Mouse (Mus musculus): ENCODE results near the gene Cyp2ab1. TPM values are rescaled to one million over a fixed set of nuclear protein-coding genes. Genes with fewer than 3 reads are reported as not detected.
A peak's percentile ranks its signal among the peaks of the same experiment; 100 is the strongest.

Gene Cyp2ab1
- polyA plus RNA-seq, 1 experiment from 2014 or later, result not detected

DNA sequence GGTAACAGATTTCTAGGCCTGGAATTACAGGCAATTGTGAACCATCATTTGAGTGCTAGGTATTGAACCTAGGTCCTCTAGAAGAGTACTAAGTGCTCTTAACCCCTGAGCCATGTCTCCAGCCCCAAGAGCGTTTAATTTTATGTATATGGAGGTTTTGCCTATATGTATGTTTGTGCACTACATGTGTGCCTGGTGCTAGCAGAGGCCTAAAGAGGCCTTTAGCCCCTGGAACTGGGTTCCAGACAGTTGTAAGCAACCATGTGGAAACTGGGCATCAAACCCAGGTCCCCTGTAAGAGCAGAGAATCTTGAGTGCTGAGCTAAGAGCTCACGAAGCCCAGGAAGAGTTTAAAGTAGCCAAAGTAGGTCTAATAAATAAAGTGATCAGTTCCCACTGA lies 25.1 kb downstream of the Cyp2ab1 start:
- H3K27me3 ChIP-seq (ENCODE audit: insufficient read depth, low read length), result no peaks in the 10 kb centered on the region
- TF ChIP-seq CTCF (IDR thresholded peaks at IDR 0.05; ENCODE audit: low read depth) (no peak), EP300 (IDR thresholded peaks at IDR 0.05; ENCODE audit: low read depth) (no peak)
- no peak overlapping the region for H3K9ac ChIP-seq (replicated peaks)
- no peak overlapping the region for H3K27ac ChIP-seq (ENCODE audit: low read depth)
- H3K9me3 ChIP-seq (ENCODE audit: low read length), result no peaks in the 10 kb centered on the region
- no peak overlapping the region for H3K4me3 ChIP-seq (ENCODE audit: low read depth, low read length)
- WGBS (ENCODE audit: insufficient replicate concordance), result 90% methylated on average over 2 of the region's 2 CpGs
- peaks cover 15% of the 10 kb centered on the region for H3K36me3 ChIP-seq (replicated peaks; ENCODE audit: insufficient read depth, low read length)
- ATAC-seq (no peak), DNase-seq (no peak)
- no peak overlapping the region for H3K4me2 ChIP-seq (ENCODE audit: low read depth, low read length)
- peaks cover 16% of the 10 kb centered on the region for H3K4me1 ChIP-seq (ENCODE audit: insufficient read depth)

DNA sequence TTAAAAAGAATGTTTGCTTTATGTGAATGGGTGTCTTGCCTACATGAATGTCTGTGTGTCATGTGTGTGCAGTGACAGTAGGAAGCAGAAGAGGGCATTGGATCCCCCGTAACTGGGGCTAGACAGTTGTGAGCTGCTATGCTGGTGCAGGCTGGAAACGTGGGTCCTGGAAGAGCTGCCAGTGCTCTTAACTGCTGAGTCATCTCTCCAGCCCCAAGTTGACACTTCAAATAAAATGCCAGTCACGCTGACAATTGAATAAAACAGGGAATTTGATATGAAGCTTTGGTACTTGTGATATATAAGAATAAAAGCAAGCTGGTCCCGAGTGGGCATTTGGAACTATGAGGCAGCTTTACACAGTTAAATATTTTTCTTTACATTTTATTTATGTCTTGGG lies 45.0 kb downstream of the Cyp2ab1 start:
- DNase-seq (no peak), ATAC-seq (0 out of 2 replicates have a peak, but pooled peaks have one; percentile 25)
- H3K27ac ChIP-seq (ENCODE audit: low read depth), result no peak overlapping the region
- H3K27me3 ChIP-seq (ENCODE audit: insufficient read depth, low read length), result no peaks in the 10 kb centered on the region
- H3K4me2 ChIP-seq (ENCODE audit: low read depth, low read length), result no peak overlapping the region
- no peaks in the 10 kb centered on the region for H3K4me1 ChIP-seq (ENCODE audit: insufficient read depth)
- no peak overlapping the region for H3K9ac ChIP-seq (replicated peaks)
- 69% methylated on average over 4 of the region's 4 CpGs for whole genome bisulfite sequencing (ENCODE audit: insufficient replicate concordance)
- peaks cover 51% of the 10 kb centered on the region for H3K36me3 ChIP-seq (replicated peaks; ENCODE audit: insufficient read depth, low read length)
- TF ChIP-seq EP300 (IDR thresholded peaks at IDR 0.05; ENCODE audit: low read depth), result no peak
- TF ChIP-seq CTCF (IDR thresholded peaks at IDR 0.05; ENCODE audit: low read depth), result no peak
- no peaks in the 10 kb centered on the region for H3K9me3 ChIP-seq (ENCODE audit: low read length)
- no peak overlapping the region for H3K4me3 ChIP-seq (ENCODE audit: low read depth, low read length)

DNA sequence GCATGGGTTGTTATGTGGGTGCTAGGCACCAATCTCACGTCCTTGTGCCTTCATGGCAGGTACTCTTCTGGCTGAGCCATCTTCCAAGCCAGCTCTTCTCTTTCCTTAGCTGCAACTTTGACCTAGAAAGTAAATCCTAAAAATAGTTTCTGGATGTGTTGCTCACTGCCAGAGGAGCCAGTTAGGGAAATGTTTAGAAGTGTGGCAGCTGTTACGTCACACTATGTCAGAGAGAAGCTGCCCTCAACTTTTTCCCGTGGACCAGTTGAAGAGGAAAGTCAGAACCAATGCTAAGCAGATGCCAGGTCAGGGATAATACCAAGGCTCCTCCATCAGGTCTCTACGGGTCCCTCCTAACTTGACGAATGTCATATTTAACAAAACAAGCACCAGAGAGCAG lies 45.8 kb downstream of the Cyp2ab1 start:
- H3K9ac ChIP-seq (replicated peaks), result no peak overlapping the region
- H3K4me2 ChIP-seq (ENCODE audit: low read depth, low read length), result no peak overlapping the region
- no peak overlapping the region for H3K27ac ChIP-seq (ENCODE audit: low read depth)
- TF ChIP-seq CTCF (IDR thresholded peaks at IDR 0.05; ENCODE audit: low read depth), result no peak
- no peak for TF ChIP-seq EP300 (IDR thresholded peaks at IDR 0.05; ENCODE audit: low read depth)
- H3K36me3 ChIP-seq (replicated peaks; ENCODE audit: insufficient read depth, low read length), result peaks cover 43% of the 10 kb centered on the region
- no peak overlapping the region for H3K4me3 ChIP-seq (ENCODE audit: low read depth, low read length)
- no peaks in the 10 kb centered on the region for H3K4me1 ChIP-seq (ENCODE audit: insufficient read depth)
- no peaks in the 10 kb centered on the region for H3K9me3 ChIP-seq (ENCODE audit: low read length)
- ATAC-seq (no peak), DNase-seq (no peak)
- no peaks in the 10 kb centered on the region for H3K27me3 ChIP-seq (ENCODE audit: insufficient read depth, low read length)
- WGBS (ENCODE audit: insufficient replicate concordance), result 80% methylated on average over 5 of the region's 5 CpGs

DNA sequence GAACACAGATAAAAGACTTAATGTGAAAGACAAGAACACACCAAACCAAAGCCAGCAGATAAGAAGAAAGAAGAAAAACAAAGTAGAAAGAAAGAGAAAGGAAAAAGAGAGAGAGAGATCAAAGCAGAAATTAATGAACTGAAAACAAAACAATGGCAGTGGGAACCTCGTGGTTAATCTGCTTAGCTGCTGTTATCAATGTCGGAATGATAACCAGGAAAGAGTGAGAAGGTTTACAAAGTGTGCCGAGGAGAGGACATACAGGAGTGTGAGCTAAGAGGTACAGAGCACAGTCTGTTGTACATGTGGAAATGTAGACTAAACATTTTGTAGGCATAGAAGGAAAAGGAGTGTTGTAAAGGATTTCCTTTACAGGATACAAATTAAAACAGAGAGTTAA lies 52.2 kb downstream of the Cyp2ab1 start:
- no peaks in the 10 kb centered on the region for H3K9me3 ChIP-seq (ENCODE audit: low read length)
- no peaks in the 10 kb centered on the region for H3K4me1 ChIP-seq (ENCODE audit: insufficient read depth)
- ATAC-seq (no peak), DNase-seq (no peak)
- H3K4me3 ChIP-seq (ENCODE audit: low read depth, low read length), result no peak overlapping the region
- WGBS (ENCODE audit: insufficient replicate concordance), result 25% methylated on average over 3 of the region's 3 CpGs
- TF ChIP-seq EP300 (IDR thresholded peaks at IDR 0.05; ENCODE audit: low read depth), result no peak
- no peak for TF ChIP-seq CTCF (IDR thresholded peaks at IDR 0.05; ENCODE audit: low read depth)
- no peaks in the 10 kb centered on the region for H3K27me3 ChIP-seq (ENCODE audit: insufficient read depth, low read length)
- H3K27ac ChIP-seq (ENCODE audit: low read depth), result no peak overlapping the region
- no peak overlapping the region for H3K9ac ChIP-seq (replicated peaks)
- H3K36me3 ChIP-seq (replicated peaks; ENCODE audit: insufficient read depth, low read length), result no peaks in the 10 kb centered on the region
- H3K4me2 ChIP-seq (ENCODE audit: low read depth, low read length), result no peak overlapping the region

DNA sequence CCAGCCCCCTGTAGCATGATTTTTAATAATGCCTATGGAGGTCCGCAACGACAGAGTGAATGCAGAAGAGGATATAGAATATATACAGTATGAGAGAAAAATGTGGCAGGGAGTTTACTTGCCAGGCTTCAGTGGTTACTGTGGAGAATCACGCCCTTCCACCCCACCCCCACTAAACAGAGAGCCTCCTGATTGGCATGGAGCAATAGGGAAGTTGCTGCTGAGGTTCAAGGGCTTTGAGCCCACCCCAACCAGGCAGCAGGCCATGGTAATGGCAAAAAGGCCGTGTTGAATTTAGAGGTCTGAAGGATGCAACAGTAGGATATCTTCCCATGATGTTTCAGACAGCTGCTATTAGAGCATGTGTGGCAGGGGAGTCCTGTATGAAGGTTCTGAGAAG lies 53.9 kb downstream of the Cyp2ab1 start:
- Histone ChIP-seq H3K4me3 (ENCODE audit: low read depth, low read length) (no peak overlapping the region), H3K27ac (ENCODE audit: low read depth) (no peak overlapping the region), H3K4me2 (ENCODE audit: low read depth, low read length) (no peak overlapping the region), H3K9ac (replicated peaks) (no peak overlapping the region), H3K27me3 (ENCODE audit: insufficient read depth, low read length) (no peaks in the 10 kb centered on the region), H3K4me1 (ENCODE audit: insufficient read depth) (no peaks in the 10 kb centered on the region), H3K9me3 (ENCODE audit: low read length) (no peaks in the 10 kb centered on the region), H3K36me3 (replicated peaks; ENCODE audit: insufficient read depth, low read length) (no peaks in the 10 kb centered on the region)
- 54% methylated on average over 4 of the region's 4 CpGs for WGBS (ENCODE audit: insufficient replicate concordance)
- ATAC-seq, result no peak
- DNase-seq, result no peak
- no peak for TF ChIP-seq EP300 (IDR thresholded peaks at IDR 0.05; ENCODE audit: low read depth)
- no peak for TF ChIP-seq CTCF (IDR thresholded peaks at IDR 0.05; ENCODE audit: low read depth)

DNA sequence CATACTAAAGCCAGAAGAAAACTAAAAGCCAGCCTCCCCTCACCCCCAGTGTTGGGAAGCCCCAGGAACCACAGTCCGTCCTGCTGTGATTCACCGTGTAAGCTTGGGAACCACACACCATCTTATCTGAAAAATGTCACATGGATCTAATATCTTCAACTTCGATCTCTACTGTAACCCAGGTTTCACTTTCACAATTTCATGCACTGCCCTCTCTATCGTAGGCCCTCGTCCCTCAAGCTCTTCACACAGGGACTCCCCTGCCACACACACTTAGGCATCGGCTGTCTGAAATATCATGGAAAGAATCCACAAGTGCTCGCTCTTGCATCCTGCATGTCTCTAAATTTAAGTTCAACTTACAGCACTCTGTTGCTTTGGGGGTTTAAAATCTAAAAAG lies 60.1 kb downstream of the Cyp2ab1 start:
- WGBS (ENCODE audit: insufficient replicate concordance), result 65% methylated on average over 7 of the region's 7 CpGs
- TF ChIP-seq CTCF (IDR thresholded peaks at IDR 0.05; ENCODE audit: low read depth) (no peak), EP300 (IDR thresholded peaks at IDR 0.05; ENCODE audit: low read depth) (no peak)

More for the DNA sequence above, 60.1 kb downstream of the Cyp2ab1 start:
- no peak for DNase-seq
- ATAC-seq, result no peak
- H3K36me3 ChIP-seq (replicated peaks; ENCODE audit: insufficient read depth, low read length), result no peaks in the 10 kb centered on the region
- H3K27ac ChIP-seq (ENCODE audit: low read depth), result no peak overlapping the region
- no peak overlapping the region for H3K4me2 ChIP-seq (ENCODE audit: low read depth, low read length)
- H3K27me3 ChIP-seq (ENCODE audit: insufficient read depth, low read length), result no peaks in the 10 kb centered on the region
- H3K9me3 ChIP-seq (ENCODE audit: low read length), result no peaks in the 10 kb centered on the region
- no peak overlapping the region for H3K9ac ChIP-seq (replicated peaks)
- H3K4me1 ChIP-seq (ENCODE audit: insufficient read depth), result no peaks in the 10 kb centered on the region
- no peak overlapping the region for H3K4me3 ChIP-seq (ENCODE audit: low read depth, low read length)

Other genes with a start within 250 kb of the Cyp2ab1 start
- gene Klhl24, start 227.9 kb downstream of the Cyp2ab1 start, polyA plus RNA-seq (2015; fragmentation: Nextera tagmentation; extraction: Ambion mirVana), result 10.5 and 12.1 TPM in 2 replicates
- 1.6 and 2.0 TPM in 2 replicates for gene Yeats2, start 184.3 kb downstream of the Cyp2ab1 start, polyA plus RNA-seq (2015; fragmentation: Nextera tagmentation; extraction: Ambion mirVana)
- not detected in 2 replicates for gene Map6d1, start 84.0 kb downstream of the Cyp2ab1 start, polyA plus RNA-seq (2015; fragmentation: Nextera tagmentation; extraction: Ambion mirVana)
- 51.7 and 54.9 TPM in 2 replicates for gene Parl, start 23.0 kb downstream of the Cyp2ab1 start, polyA plus RNA-seq (2015; fragmentation: Nextera tagmentation; extraction: Ambion mirVana)
- gene Abcc5, start 101.0 kb upstream of the Cyp2ab1 start, polyA plus RNA-seq (2015; fragmentation: Nextera tagmentation; extraction: Ambion mirVana), result 9.0 and 9.5 TPM in 2 replicates
- 25.3 and 26.1 TPM in 2 replicates for gene Eif2b5, start 173.4 kb upstream of the Cyp2ab1 start, polyA plus RNA-seq (2015; fragmentation: Nextera tagmentation; extraction: Ambion mirVana)
- 3.0 and 3.5 TPM in 2 replicates for gene Dvl3, start 191.6 kb upstream of the Cyp2ab1 start, polyA plus RNA-seq (2015; fragmentation: Nextera tagmentation; extraction: Ambion mirVana)
- 288 and 308 TPM in 2 replicates for gene Ap2m1, start 210.1 kb upstream of the Cyp2ab1 start, polyA plus RNA-seq (2015; fragmentation: Nextera tagmentation; extraction: Ambion mirVana)
- 18.0 and 19.8 TPM in 2 replicates for gene Abcf3, start 223.2 kb upstream of the Cyp2ab1 start, polyA plus RNA-seq (2015; fragmentation: Nextera tagmentation; extraction: Ambion mirVana)